Mouse (Mus musculus) stomach, embryonic 16.5 days (tissue): ENCODE data around the gene Snd1. TPM values are rescaled to one million over a fixed set of nuclear protein-coding genes. Genes with fewer than 3 reads are reported as not detected.

Source experiments
- ATAC-seq: fragments of 200-750 bp; cut with Nextera tagmentation; 2 replicates; pipeline ENCODE4 v1.8.0; 2017; ENCODE audit warnings: moderate number of reproducible peaks, moderate TSS enrichment; ENCODE audit not compliant: insufficient read depth, low FRiP score
- H3K27ac ChIP-seq: fragments of 300-500 bp; sonication (generic); 2 replicates; pipeline ENCODE4 v1.5.1; 2014; ENCODE audit warnings: low read length
- H3K27me3 ChIP-seq: fragments of 300-500 bp; sonication (generic); 2 replicates; pipeline ENCODE4 v1.6.1; 2014; ENCODE audit warnings: low read length, control low read depth, mixed read lengths; ENCODE audit not compliant: control insufficient read depth, insufficient read depth
- H3K36me3 ChIP-seq: fragments of 300-500 bp; sonication (generic); 2 replicates; pipeline ENCODE4 v1.6.1; 2014; ENCODE audit warnings: low read length; ENCODE audit not compliant: control insufficient read depth, insufficient read depth
- H3K4me1 ChIP-seq: fragments of 300-500 bp; sonication (generic); 2 replicates; pipeline ENCODE4 v1.6.1; 2014; ENCODE audit warnings: low read length, control low read depth, mixed read lengths; ENCODE audit not compliant: control insufficient read depth, insufficient read depth
- H3K4me2 ChIP-seq: fragments of 300-500 bp; sonication (generic); 2 replicates; pipeline ENCODE4 v1.6.1; 2014; ENCODE audit warnings: low read depth, low read length, mixed read lengths
- H3K4me3 ChIP-seq: fragments of 300-500 bp; sonication (generic); replicated peaks from 2 replicates; pipeline ENCODE4 v1.5.1; 2014; ENCODE audit warnings: mild to moderate bottlenecking, low read length
- H3K9ac ChIP-seq: fragments of 300-500 bp; sonication (generic); 2 replicates; pipeline ENCODE4 v1.6.1; 2014; ENCODE audit warnings: low read length
- H3K9me3 ChIP-seq: fragments of 300-500 bp; sonication (generic); replicated peaks from 2 replicates; pipeline ENCODE4 v1.6.1; 2016; ENCODE audit warnings: low read length, control low read depth; ENCODE audit not compliant: control insufficient read depth
- WGBS: fragments of 180-500 bp; shearing (Covaris S2); extraction: QIAGEN DNeasy Blood & Tissue Kit; methylation state at CpG from one replicate; pipeline ENCODE4 v1.1.7; 2014; 5-methylcytosine and 5-hydroxymethylcytosine counted together
- polyA plus RNA-seq: library from polyadenylated mRNA; unstranded; fragments of >200 nt; fragmentation: Nextera tagmentation; extraction: Ambion mirVana; gene quantifications from 2 replicates; pipeline ENCODE4 v1.2.1, GENCODE M21; 2015

Gene Snd1
- 136 and 148 TPM in 2 replicates for polyA plus RNA-seq

DNA sequence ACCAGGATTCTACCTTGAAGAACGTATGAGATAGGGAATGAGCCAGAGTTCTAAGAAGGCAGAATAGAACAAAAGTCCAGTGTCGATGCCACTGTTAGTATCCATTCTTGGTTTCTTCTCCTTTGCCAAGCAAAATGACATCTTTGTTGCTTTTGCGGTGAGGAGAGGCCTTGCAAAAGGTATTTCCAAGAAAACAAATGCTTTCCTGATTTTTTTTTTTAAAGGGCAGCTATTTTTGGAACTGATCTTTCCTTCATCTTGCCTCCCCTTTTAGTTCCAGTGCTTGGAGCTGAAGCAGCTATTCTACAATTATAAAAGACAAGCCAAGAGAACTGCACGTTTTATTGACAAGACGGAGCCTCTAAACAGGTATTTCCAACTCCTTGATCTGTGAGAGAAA is at the start of gene Snd1:
Gene Snd1, plus strand, starts transcription at position 301 of the 400 bp plus-strand sequence.
- Histone ChIP-seq H3K4me2 (no peak within 1 kb of the TSS), H3K36me3 (no peaks in the 10 kb centered on the region), H3K27me3 (no peaks in the 10 kb centered on the region), H3K4me1 (peaks cover 8% of the 10 kb centered on the region; the same call in 1 of the 2 replicates), H3K9ac (no peak within 1 kb of the TSS), H3K27ac (no peak within 1 kb of the TSS; the same call in 1 of the 2 replicates), H3K4me3 (no peak within 1 kb of the TSS), H3K9me3 (no peaks in the 10 kb centered on the region)
- ATAC-seq, result no peak
- WGBS, result 86% methylated on average over 5 of the region's 5 CpGs

DNA sequence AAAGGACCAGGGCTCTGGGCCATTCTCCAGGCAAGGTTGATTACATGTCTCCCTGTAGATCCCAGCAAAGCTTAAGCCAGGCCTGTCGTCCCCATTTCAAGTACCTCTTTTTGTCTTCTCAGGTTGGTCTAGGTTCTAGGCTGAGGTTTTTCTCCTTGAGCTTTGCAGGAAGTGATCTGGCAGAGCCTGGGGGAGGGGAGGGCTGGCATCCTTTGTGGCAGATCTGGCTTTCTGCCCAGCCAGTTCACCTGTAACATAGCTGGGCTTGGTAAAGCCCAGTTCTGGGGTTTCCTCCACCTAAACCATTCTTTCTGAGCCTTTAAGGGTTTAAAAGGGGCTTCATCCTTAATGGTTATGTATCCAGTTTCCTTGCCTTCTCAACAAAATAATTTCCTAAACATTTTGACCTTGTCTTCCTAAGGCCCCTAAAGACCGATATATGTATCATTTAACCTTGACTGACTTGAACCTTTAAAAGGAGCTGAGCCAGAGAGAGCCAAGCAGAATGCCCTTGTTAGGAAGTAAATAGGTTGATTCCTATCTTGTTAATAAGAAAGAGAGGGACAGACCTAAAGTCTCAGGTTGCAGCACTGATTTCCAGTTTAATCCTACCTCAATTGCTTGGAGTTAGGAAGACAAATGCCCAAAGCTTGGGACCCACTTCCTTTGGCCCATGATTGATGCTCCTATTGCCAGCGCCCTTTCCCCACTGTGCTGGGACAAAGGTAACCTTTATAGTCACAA is 47.7 kb upstream of the Snd1 start, which contains the start of gene Fscn3:
Gene Fscn3, plus strand, starts transcription at position 694 of the 744 bp plus-strand sequence.
- Histone ChIP-seq H3K27me3 (no peaks in the 10 kb centered on the region), H3K4me3 (no peak within 1 kb of the TSS), H3K9me3 (no peaks in the 10 kb centered on the region), H3K4me1 (peaks cover 8% of the 10 kb centered on the region; the same call in 1 of the 2 replicates), H3K36me3 (peaks cover 6% of the 10 kb centered on the region; the same call in 1 of the 2 replicates), H3K4me2 (no peak within 1 kb of the TSS), H3K27ac (no peak within 1 kb of the TSS), H3K9ac (no peak within 1 kb of the TSS)
- no peak for ATAC-seq
- WGBS, result 80% methylated on average over 3 of the region's 3 CpGs

DNA sequence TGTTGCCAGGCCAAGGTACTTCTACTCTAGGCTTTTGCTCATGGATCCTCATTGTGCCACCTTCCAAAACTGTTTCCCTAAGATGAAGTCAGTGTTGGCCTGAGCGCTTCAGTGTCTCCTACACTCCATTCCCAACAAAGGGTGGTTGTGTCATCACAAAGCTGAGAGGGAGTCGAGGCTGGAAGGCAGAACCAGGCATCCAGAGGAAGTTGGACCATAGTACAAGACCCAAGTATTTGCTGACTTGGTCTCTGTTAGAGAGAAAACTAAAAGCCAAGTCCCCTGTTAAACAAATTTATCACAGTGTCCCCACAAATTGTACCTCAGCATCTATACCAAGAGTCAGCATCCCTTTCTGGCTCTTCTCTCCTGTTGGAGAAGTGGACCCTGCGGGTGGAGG is 46.6 kb upstream of the Snd1 start, which contains the start of gene Gcc1:
Gene Gcc1, minus strand, starts transcription at position 101 of the 400 bp plus-strand sequence.
- Histone ChIP-seq H3K4me2 (no peak within 1 kb of the TSS), H3K4me3 (no peak within 1 kb of the TSS), H3K36me3 (peaks cover 6% of the 10 kb centered on the region; the same call in 1 of the 2 replicates), H3K9me3 (no peaks in the 10 kb centered on the region), H3K4me1 (peaks cover 7% of the 10 kb centered on the region; the same call in 1 of the 2 replicates), H3K27ac (no peak within 1 kb of the TSS), H3K9ac (no peak within 1 kb of the TSS), H3K27me3 (no peaks in the 10 kb centered on the region)
- no peak for ATAC-seq
- WGBS, result 90% methylated on average over 3 of the region's 3 CpGs

DNA sequence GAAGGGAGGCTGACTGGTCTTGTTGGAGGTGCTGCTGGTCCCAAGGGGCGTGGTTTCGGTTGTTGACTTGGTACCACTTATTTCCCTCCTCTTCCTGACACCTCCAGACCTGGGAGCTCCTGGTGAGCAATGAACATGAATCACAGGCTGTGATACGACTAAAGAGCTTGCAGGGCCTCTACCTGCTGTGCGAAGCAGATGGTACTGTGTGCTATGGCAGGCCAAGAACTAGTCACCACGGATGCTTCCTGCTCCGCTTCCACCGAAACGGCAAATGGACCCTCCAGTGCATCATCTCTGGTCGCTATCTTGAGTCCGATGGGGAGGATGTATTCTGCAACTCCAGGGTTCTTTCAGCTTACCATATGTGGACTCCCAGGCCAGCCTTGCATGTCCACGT is 45.1 kb upstream of the Snd1 start:
- Histone ChIP-seq H3K9ac (no peak overlapping the region), H3K27ac (no peak overlapping the region), H3K36me3 (peaks cover 6% of the 10 kb centered on the region; the same call in 1 of the 2 replicates), H3K4me1 (peaks cover under 1% of the 10 kb centered on the region; the same call in 1 of the 2 replicates), H3K4me2 (no peak overlapping the region), H3K4me3 (no peak overlapping the region), H3K27me3 (no peaks in the 10 kb centered on the region), H3K9me3 (no peaks in the 10 kb centered on the region)
- WGBS, result 86% methylated on average over 11 of the region's 11 CpGs
- no peak for ATAC-seq

DNA sequence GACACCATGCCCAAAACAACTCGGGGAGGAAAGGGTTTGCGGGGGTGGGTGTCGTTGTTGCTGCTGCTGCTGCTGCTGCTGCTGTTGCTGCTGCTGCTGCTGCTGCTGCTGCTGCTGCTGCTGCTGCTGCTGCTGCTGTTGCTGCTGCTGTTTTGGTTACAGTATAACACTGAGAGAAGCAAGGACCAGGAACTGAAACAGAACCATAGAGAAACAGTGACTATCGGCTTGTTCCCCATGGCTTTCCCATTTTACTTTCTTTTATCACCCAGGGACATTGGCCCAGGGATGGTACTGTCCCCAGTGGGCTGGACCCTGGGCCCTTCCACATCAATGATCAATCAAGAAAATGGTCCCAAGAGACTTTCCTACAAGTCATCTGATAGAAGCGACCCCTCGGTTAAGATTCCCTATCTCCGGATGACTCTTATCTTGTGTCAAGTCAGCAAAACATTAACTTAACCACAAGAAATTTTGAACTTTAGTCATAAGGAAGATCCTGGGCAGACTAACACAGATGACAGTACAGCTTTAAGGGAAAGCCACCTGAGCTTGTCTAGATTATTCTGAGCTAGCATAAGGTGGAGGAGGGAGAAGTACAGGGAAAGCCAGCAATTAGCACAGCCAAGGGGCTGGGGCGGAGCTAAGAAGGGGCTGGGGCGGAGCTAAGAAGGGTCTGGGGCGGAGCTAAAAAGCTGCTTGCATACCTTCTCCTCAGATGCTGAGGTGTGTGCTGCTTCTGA is 44.0 kb upstream of the Snd1 start:
- Histone ChIP-seq H3K9ac (no peak overlapping the region), H3K4me1 (no peaks in the 10 kb centered on the region), H3K27me3 (no peaks in the 10 kb centered on the region), H3K4me2 (no peak overlapping the region), H3K9me3 (no peaks in the 10 kb centered on the region), H3K36me3 (peaks cover 6% of the 10 kb centered on the region; the same call in 1 of the 2 replicates), H3K27ac (no peak overlapping the region), H3K4me3 (no peak overlapping the region)
- ATAC-seq, result peak; percentile 37; the same call in 1 of the 2 replicates
- WGBS, result 68% methylated on average over 10 of the region's 10 CpGs

DNA sequence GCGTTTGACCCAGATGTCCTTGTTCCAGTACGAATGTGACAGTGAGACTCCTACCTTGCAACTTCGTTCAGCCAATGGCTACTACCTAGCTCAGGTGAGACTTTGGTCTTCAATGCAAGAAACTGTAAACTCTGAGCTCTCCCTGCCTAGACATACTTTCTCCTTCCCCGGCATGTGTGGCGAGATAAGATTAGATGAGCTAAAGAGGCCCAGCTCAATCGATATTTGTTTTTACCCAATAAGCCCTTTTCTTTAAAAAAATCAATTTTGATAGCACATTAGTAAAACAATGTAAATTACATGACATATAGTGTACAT is 43.4 kb upstream of the Snd1 start:
- Histone ChIP-seq H3K9me3 (no peaks in the 10 kb centered on the region), H3K4me1 (no peaks in the 10 kb centered on the region), H3K27me3 (no peaks in the 10 kb centered on the region), H3K27ac (no peak overlapping the region), H3K36me3 (0 out of 2 replicates have a peak, but pooled peaks cover 6% of the 10 kb centered on the region), H3K4me3 (no peak overlapping the region), H3K9ac (no peak overlapping the region), H3K4me2 (no peak overlapping the region)
- peak; percentile 25; the same call in 1 of the 2 replicates for ATAC-seq
- WGBS, result 54% methylated on average over 6 of the region's 6 CpGs

DNA sequence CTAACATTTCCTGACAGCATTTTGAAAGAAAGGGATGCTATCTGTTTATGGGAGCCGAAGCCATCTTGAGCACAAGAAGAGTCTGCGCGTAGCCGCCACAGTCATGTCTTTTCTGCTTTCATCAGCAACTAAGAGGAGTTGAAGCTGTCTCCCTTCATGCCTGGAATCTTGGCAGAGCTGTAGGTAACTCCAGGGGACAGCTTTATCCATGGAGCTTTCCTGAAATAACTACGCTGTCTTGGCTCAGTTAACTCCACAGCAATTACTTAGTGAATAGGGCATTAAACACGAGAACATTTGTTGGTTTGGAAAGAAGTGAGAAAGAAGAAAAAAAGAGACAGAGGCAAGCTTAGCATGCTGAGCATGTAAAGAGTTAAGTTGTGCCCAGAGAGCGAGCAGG is 27.0 kb upstream of the Snd1 start:
- ATAC-seq, result no peak
- H3K4me1 ChIP-seq, result no peaks in the 10 kb centered on the region
- H3K27ac ChIP-seq, result no peak overlapping the region
- H3K9ac ChIP-seq, result no peak overlapping the region
- H3K36me3 ChIP-seq, result no peaks in the 10 kb centered on the region
- no peaks in the 10 kb centered on the region for H3K9me3 ChIP-seq
- WGBS, result 85% methylated on average over 7 of the region's 7 CpGs
- no peak overlapping the region for H3K4me2 ChIP-seq
- no peak overlapping the region for H3K4me3 ChIP-seq
- peaks cover 28% of the 10 kb centered on the region for H3K27me3 ChIP-seq

DNA sequence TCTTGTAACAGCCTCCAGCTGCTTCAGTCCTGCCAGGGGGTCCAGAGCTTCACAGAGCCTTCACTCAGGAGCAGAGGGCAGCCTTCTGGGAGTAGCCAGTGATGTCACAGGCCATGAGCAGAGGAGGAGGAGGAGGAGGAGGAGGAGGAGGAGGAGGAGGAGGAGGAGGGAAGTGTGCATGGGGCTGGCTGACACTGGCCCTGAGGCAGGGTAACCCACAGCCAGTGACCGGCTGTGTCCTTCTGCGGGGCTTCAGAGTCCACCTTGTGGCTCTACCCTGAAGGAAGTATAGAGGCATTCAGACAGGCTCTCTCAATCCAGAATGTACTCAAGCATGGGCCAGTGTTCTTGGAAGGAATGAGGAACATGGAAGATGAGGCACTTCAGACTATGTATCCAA is 25.7 kb upstream of the Snd1 start, which contains the start of gene Pax4:
Gene Pax4, minus strand, starts transcription at position 101 of the 400 bp plus-strand sequence.
- Histone ChIP-seq H3K4me3 (no peak within 1 kb of the TSS), H3K4me1 (no peaks in the 10 kb centered on the region), H3K27me3 (peaks cover 28% of the 10 kb centered on the region), H3K9ac (no peak within 1 kb of the TSS), H3K36me3 (no peaks in the 10 kb centered on the region), H3K27ac (no peak within 1 kb of the TSS), H3K4me2 (no peak within 1 kb of the TSS), H3K9me3 (no peaks in the 10 kb centered on the region)
- ATAC-seq, result no peak
- 89% methylated on average over 2 of the region's 2 CpGs for WGBS

DNA sequence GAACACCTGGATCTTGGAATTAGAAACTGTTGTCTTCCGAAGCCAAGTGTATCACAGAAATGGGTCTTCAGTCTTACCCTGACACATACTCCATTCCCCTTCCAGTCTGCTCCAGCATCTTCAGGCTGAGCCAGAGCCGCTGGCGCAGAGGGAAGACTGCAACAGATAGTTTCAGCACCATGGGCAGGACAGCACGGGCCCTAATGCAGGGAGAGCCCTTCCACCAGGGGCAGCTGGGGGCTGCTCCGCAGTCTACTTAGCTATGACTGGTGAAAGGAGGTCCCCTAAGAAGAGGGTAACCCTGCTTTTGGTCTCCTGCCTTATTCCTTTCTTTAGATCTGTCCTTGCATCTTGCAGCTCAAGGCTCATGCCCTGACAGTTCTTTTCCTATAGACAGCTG is 24.5 kb upstream of the Snd1 start:
- Histone ChIP-seq H3K36me3 (no peaks in the 10 kb centered on the region), H3K4me3 (no peak overlapping the region), H3K4me2 (no peak overlapping the region), H3K27me3 (peaks cover 28% of the 10 kb centered on the region), H3K27ac (no peak overlapping the region), H3K9me3 (no peaks in the 10 kb centered on the region), H3K4me1 (no peaks in the 10 kb centered on the region), H3K9ac (no peak overlapping the region)
- no peak for ATAC-seq
- WGBS, result 14% methylated on average over 5 of the region's 5 CpGs
